Mouse (Mus musculus) naive thymus-derived CD4-positive, alpha-beta T cell, adult 2 months (primary cell): ENCODE results near the gene 4921524J17Rik.

Source experiments
- DNase-seq: peaks from one replicate; pipeline ENCODE4 v3.0.0-alpha.2; 2011; ENCODE audit warnings: low read depth

4921524J17Rik gene

DNA sequence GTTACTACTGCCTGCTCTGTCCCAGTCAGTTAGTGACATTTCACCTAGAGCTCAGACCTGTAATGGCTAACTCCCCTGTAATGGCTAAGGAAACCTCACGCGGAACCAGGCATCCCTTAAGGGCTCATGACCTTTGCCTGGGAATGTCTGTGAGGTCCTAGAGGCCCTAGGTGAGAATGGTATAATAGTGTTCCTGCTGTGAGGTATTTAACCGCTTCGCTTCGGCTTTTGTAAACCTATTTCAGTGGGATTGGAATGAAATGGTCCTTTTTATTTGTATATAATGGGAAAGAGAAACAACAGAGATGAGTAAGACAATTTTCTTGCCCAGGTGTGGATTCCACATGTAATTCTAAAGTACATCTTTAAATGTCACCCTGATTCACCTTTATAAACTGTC is 8.9 kb upstream of the 4921524J17Rik start:
- DNase-seq = no peak

DNA sequence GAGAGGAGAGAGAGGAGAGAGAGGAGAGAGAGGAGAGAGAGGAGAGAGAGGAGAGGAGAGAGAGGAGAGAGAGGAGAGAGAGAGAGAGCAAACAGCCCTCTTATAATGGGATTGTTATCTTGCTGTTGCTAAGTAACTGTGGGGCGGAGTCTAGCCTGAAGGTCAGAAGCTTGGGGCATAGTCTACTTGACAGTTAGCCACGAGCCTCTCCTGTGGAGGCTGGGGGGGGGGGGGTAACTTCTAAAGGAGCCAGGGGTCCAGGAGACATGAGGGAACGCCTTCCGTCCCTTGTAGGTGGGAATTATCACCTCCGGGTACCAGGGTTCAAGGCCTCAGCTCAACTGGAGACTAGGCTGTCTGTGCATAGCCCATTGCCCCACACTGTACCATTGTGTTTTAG is 3.1 kb upstream of the 4921524J17Rik start:
- no peak for DNase-seq

DNA sequence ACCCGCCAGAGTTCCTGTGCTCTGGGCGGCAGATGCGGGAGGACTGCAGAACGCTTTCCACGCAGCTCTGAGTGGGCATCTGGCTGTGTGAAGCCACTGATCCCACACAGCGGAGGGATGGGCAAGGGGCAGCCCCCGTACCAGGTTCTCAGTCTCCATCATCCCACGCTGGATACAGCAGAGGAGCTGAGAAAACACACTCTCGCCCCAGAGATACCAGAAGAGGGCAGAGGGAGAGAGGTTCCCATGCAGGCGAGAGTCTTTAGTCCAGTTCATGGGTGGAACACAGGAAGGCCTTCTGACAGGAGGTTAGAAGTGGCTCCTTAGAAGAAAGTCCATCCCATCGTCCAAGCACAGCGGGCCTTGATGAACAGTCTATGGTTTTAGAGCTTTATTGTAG is 2.2 kb upstream of the 4921524J17Rik start:
- DNase-seq = no peak

GRCm38 (mm10) chr8:85433017-85433393 is 372 bp upstream of the 4921524J17Rik start:
- no peak for DNase-seq

DNA sequence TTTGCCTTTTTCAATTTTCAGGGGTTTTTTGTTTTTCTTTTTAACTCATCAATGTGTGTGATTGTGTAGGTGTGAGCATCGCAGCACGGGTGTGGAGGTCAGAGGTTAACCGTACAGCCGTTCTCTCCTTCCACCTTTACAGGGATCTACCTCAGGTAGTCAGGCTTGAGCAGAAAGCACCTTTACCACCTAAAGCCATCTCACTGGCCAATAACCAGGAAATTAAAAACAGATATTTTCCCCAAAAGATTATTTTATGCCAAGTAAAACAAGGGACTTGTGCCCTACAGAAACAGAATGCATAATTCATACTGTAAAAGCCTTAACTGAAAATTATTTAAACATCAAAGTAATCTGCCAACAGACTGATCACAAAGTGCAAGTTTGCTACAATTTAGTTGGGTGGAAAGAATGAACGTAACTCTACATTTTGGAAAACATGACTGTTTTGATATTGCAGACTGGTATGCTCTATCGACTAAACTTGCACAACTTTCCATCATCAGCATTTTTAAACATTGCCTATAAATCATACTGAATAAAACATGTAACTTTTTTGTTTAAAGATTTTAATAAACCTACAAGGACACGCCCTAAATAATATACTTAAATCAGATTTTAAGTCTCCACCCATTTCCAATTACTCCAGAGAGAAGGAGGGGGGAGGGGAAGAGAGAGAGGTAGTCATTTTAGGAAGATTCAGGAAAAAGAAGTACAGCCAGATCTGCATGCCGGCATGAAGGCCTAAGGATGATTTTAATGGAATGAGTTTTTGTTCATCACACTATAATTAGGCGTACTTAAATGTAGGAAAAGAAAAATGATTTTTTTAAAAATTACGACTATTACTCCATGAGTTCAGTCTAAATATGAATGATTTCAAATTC is 1.1 kb downstream of the 4921524J17Rik start:
- peak; percentile 34 for DNase-seq

GRCm38 (mm10) chr8:85430801-85431200 is 1.8 kb downstream of the 4921524J17Rik start:
- peak; percentile 22 for DNase-seq

GRCm38 (mm10) chr8:85429219-85429618 is 3.4 kb downstream of the 4921524J17Rik start:
- peak; percentile 35 for DNase-seq

DNA sequence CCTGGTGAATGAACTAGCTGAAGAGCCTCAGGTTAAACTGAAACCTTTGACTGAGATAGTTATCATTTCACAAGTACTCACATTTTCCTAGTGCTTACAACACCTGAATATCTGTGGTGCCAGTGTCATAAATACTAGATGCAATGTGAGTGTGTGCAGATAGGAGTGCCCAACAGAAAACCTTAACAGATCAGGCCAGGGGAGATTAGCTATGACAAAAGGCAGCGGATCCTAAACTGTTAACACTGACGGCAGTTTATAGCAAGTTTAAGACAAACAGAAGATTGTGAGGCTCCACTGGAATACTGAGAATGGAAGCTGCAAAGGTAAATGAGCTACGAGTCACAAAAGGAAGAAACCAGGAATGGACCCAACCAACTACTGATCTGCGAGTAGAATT is 5.6 kb downstream of the 4921524J17Rik start:
- no peak for DNase-seq

- no peak for DNase-seq
Measured at GRCm38 (mm10) chr8:85421329-85421728, 11.3 kb downstream of the 4921524J17Rik start.

DNA sequence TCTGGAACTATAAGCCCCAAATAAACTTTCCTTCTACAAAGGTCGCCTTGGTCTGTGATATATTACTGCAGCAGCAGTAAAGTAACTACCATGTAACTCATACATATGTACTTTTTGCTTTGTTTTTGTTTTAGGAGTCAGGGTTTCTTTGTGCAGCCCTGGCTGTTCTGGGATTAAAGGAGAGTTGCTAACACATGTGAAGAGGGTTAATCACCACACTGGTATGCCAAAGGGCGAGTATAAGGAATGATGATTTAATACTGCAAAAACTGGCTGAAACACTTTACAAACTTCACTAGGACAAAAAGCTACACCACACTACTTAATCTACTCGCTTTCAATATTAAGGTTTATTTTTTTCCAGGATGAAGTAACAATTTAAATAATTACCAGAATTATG is 24.1 kb downstream of the 4921524J17Rik start:
- no peak for DNase-seq

- DNase-seq = peak; percentile 57
Measured at GRCm38 (mm10) chr8:85408053-85408505, 24.6 kb downstream of the 4921524J17Rik start.

GRCm38 (mm10) chr8:85405961-85406360 is 26.7 kb downstream of the 4921524J17Rik start:
- no peak for DNase-seq

GRCm38 (mm10) chr8:85405418-85405817 is 27.2 kb downstream of the 4921524J17Rik start:
- DNase-seq = no peak

DNA sequence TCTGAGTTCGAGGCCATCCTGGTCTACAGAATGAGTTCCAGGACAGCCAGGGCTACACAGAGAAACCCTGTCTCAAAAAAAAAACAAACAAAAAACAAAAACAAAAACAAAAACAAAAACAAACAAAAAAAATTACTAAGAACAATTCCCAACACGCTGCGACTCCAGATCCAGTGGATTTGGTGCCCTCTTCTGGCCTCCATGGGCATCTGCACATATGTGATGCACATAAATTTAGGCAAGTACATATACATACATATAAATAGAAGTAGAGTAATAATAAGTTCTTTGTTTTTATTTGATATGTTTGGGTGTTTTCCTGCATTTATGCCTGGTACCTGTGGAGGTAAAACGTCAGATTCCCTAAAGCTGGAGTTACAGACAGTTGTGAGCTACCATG is 34.1 kb downstream of the 4921524J17Rik start:
- DNase-seq = no peak

- DNase-seq = peak; percentile 56
Measured at GRCm38 (mm10) chr8:85397508-85397907, 35.1 kb downstream of the 4921524J17Rik start.

GRCm38 (mm10) chr8:85396432-85397079 is 36.1 kb downstream of the 4921524J17Rik start:
- DNase-seq = no peak

GRCm38 (mm10) chr8:85395681-85396431 is 36.8 kb downstream of the 4921524J17Rik start:
- no peak for DNase-seq

DNA sequence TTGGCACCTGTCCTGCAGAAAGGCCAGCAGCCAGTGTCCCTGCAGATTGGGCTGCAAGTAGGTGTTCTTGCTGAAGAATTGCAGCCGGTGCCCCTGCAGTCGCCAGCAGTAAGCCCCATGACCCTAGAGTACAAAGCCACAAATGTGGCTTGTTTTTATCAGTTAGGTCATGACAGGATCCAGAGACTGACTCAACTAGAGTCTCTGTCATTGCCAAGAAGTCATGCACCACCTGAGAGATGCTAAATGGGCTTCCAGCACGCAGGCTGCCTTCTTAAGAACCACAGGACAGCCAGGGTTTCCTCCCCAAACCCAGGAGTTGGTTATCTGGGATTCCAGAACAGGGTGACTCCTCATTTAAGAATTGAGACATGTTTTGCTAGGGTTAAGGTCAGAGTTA is 37.6 kb downstream of the 4921524J17Rik start:
- DNase-seq = no peak

DNA sequence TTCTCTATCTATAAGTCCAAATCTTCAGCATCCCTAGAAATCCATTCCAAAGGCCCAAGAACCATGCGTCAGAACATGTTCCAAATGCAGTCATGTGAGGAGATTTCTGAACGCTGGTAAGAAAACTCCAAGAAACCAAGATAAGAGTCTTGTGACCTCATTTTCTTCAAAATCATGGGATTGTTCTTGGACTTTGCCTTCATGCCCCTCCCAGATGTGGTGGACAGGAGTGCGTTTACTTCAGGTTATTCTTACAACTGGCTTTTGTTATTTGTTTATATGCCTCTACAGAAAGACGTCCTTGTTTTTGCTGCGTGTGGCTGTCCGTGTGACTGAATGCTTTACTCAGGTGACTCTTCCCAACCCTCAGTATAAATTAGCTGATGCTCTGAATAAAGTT is 39.4 kb downstream of the 4921524J17Rik start:
- no peak for DNase-seq

GRCm38 (mm10) chr8:85391438-85391837 is 41.2 kb downstream of the 4921524J17Rik start:
- no peak for DNase-seq

DNA sequence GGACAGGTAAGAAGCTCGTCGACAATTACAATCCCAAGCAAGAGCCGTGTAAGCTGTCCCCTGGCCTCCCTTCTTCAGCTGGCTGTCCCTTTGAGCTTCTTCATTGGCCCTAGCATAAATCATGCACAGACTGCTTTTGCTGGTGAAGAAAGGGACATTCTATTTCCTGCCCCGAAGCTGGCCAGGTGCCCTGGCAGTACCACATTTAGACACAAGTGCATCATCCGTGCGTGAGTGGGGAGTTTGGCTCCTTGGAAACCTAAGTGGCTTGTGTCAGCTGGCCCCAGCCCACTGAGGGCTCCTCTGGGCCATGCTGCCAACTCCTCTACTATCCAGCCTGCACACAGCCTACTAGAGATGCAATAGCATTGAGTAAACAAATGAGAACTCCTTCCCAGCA is 46.4 kb downstream of the 4921524J17Rik start, which contains the start of gene Mylk3:
Mylk3 (minus strand) TSS at position 141 of the 400 bp plus-strand sequence.
- DNase-seq = no peak

DNA sequence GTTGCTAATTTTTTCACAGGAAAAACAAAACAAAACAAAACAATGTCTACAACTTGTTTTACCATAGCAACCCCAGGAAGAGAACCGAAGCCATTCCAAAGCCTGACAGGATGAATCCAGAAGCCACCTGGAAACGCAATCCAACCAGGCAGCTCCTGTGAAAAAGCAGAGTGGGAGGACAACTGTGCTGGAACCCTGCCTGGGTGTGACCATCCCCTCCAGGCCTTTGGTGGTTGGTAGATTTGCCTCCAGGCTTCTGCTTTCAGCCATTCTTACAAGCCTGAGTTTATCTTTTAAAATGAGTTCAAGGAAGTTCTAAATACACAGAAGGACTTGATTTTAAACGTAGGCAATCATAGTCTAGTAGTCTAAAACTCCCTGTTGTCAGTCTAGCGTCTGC is 50.7 kb downstream of the 4921524J17Rik start:
- no peak for DNase-seq

DNA sequence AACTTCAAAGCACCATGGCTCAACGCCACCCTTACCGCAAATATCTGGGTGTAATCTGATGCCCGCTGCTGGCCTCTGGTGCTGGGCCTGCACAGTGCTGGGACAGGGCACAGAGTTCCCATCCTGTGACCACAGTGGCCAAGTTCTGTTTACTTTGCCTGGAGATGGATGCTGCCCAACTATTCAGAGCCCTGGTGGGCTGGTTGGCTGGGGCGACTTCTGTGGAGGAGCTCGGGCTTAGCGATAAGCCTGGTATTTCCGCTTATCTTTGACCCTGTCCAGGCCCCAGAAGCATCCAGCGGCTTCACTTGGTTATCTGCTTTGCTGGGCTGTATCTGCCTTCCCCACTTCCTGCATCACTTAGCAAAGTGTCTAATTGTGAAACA is 51.8 kb downstream of the 4921524J17Rik start:
- no peak for DNase-seq
